Mouse (Mus musculus) G1E-ER4 (cell line): Measurements from ENCODE around the gene Cideb. TPM values are rescaled to one million over a fixed set of nuclear protein-coding genes. Genes with fewer than 3 reads are reported as not detected.

ENCODE experiments used
- GATA1 ChIP-seq: IDR thresholded peaks from one replicate; pipeline ENCODE4 v1.8.0; 2012; ENCODE audit warnings: low read length, inconsistent platforms
- polyA plus RNA-seq: library from polyadenylated mRNA; stranded (reverse); fragments of >175 nt; gene quantifications from 2 replicates; pipeline ENCODE4 v1.2.3, GENCODE M21; 2012

Gene Cideb
- polyA plus RNA-seq, 1 experiment = not detected

DNA sequence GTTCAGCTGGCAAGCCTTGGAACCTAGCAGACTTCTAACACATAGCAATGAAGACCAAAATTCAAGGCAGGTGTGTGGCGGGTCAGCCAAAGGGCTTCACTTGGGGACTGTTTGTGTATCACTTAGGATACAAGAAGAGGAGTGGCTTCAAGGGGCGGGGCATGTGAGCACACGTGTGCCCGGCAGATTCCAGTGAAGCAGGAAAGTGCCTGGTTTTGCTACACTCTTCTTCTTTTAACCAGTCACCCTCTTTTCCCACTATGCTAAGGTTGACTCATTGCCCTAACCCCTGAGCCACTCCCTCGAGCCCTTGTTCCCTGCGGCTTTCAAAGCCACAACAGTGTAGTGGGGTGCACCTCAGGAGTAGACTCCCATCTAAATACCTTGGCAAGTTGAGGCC lies 43.4 kb downstream of the Cideb start:
- TF ChIP-seq GATA1 = no peak

DNA sequence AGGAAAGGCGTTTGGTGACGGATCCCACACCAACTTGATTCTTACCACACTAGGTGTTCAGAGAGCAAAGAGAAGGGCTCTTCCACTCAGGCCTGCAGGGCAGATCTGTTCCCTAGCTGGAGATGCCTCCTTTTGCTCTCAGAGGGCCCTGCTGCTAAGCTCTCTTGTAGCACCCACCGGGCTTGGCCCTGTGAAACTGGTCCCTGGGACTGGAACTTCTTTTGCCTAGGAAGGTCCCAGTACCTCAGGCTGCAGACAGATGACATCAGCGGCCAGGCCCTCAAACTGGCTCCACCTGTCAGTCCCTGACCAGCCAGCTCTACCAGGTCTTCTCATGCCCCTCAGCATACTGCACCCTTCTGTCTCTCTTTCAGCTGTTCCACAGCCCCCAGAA lies 44.5 kb downstream of the Cideb start, which contains the start of gene Tgm1:
Gene Tgm1, minus strand, starts transcription at position 198 of the 394 bp plus-strand sequence.
- no peak for TF ChIP-seq GATA1

DNA sequence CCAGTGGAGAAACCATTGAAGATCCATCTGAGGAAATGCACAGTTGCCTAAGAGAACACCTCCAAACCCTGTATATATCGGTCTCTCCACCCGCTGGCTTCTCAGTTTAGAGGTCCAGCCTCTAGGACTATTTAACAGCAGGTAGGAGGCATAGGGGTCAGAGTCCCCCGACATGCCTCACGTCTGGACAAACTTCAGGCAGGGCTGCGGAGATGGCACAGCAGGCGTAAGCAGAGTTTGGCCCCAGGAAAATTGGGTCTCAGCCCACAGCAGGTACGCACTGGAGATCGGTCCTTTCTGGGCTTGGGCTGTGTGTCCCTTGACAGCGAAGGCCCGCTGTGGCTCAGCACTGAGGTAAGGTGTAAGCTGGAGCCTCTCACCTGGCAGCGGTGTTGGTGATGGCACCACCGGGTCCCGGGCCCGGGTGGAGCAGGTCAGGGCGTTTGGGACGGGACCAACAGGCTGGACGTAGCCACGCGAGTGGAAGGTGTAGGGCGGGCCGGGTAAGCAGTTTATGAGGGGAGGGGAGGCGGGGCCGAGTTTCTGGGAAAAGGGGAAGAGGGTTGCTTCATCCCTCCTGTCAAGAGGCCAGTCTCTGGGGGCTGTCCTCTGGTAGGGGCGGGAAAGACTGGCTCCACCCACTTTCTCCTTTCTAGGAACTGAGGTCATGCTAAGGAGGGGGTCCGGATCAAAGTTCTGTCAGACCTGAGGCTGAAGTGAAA lies 45.1 kb downstream of the Cideb start:
- TF ChIP-seq GATA1 = no peak

DNA sequence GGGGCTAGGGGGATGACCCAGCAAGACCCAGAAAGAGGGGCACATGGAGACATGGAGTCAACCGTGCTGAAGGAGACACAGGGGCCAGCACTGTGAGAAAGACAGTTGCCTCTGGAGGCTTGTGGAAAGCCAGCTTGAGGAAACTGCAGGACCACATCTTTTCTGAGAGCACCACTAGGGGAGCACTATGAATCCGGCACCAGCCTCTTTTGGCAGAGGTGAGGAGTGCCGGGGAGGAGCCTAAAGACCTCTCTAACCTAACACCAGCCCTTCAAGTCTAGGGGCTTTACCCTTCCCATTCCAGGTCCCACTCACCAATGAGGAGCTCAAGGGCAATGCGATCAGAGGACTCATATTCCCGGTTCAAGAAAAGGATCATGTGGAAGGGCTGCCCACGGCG lies 46.5 kb downstream of the Cideb start:
- TF ChIP-seq GATA1 = no peak

DNA sequence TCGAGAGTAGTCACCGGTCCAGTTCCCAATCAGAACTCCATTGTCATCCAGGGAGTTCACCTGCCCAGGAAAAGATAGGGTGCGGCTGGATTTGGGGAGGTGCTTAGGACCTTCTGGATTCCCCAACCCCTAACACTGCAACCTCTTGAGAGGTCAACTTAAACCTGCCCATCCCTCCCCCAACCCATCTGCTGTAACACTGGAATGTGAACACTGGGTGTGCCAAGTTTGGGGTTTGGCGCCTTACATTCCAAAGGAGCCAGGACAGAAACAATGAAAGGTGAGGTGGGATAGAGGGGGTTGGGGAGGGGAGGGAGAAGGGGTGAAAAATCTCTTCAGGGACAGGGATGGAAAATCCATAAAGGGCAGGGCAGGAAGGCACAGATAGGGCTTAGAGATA lies 48.7 kb downstream of the Cideb start:
- no peak for TF ChIP-seq GATA1

DNA sequence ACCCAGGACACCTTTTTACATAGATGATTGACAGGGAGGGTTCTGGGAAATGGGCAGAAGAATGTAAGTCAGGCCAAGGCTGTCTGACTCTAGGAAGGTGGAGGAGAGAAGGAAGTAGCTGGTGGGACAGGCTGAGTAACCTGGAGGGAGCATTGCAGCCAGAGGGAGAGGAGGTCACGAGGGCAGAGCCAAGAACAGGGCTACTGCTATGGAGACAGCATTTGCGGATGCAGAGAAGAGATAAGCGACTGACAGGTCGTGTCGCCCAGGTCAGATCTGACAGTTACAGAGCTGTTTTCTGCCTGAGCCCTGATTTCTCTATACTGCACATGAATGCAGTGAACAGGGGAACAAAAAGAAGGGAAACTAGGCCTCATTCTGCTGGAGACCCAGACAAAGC lies 50.9 kb downstream of the Cideb start:
- TF ChIP-seq GATA1 = no peak

DNA sequence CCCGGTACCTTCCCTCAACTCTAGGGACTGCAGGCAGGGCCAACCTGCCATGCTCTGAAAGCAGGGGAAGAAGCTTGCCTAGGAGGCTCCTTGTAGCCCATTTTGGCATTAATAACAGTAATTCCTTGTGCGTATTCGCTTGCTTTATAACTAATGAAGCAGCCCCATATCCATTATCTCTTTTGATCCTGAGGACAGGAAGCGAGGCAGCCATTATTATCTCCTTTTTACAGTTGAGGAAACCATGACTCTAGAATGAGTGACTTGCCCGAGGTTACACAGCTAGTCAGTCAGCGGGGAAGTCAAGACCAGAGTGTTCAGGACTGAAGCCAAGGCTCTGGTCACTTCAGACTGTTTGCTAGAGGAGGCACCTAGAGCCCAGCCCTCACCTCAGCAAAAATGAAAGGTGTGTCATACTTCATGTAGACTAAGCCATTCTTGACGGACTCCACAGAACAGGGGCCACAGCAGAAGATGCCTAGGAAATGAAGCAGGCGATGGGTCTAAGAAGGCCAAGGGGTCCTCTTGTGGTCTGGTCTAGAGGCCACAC lies 52.1 kb downstream of the Cideb start:
- no peak for TF ChIP-seq GATA1

Other genes with a start within 250 kb of the Cideb start
- 0.09 TPM in 1 of 2 replicates, not detected in the other for gene Cpne6, start 248.0 kb downstream of the Cideb start, polyA plus RNA-seq
- gene Nrl, start 233.5 kb downstream of the Cideb start, polyA plus RNA-seq = not detected in 2 replicates
- gene Pck2, start 218.2 kb downstream of the Cideb start, polyA plus RNA-seq = 36.2 and 48.8 TPM in 2 replicates
- gene Dcaf11, start 198.5 kb downstream of the Cideb start, polyA plus RNA-seq = 39.9 and 43.0 TPM in 2 replicates
- gene A730061H03Rik, start 198.1 kb downstream of the Cideb start, polyA plus RNA-seq = 0.41 TPM in 1 of 2 replicates, not detected in the other
- gene Fitm1, start 182.8 kb downstream of the Cideb start, polyA plus RNA-seq = not detected in 2 replicates
- gene Psme1, start 180.3 kb downstream of the Cideb start, polyA plus RNA-seq = 110 and 154 TPM in 2 replicates
- gene Emc9, start 173.2 kb downstream of the Cideb start, polyA plus RNA-seq = 21.8 and 22.3 TPM in 2 replicates
- 36.7 and 49.5 TPM in 2 replicates for gene Psme2, start 167.3 kb downstream of the Cideb start, polyA plus RNA-seq
- 27.7 and 31.5 TPM in 2 replicates for gene Rnf31, start 166.8 kb downstream of the Cideb start, polyA plus RNA-seq
- gene Irf9, start 154.9 kb downstream of the Cideb start, polyA plus RNA-seq = 18.0 and 38.7 TPM in 2 replicates
- 51.2 and 93.7 TPM in 2 replicates for gene Rec8, start 140.4 kb downstream of the Cideb start, polyA plus RNA-seq
- gene Ipo4, start 122.5 kb downstream of the Cideb start, polyA plus RNA-seq = 50.5 and 123 TPM in 2 replicates
- 3.7 TPM in 1 of 2 replicates, not detected in the other for gene Gm49378, start 120.6 kb downstream of the Cideb start, polyA plus RNA-seq
- gene Tm9sf1, start 114.7 kb downstream of the Cideb start, polyA plus RNA-seq = 14.7 and 17.9 TPM in 2 replicates
- 0.24 TPM in 2 replicates for gene Tssk4, start 108.3 kb downstream of the Cideb start, polyA plus RNA-seq
- 13.0 and 22.6 TPM in 2 replicates for gene Mdp1, start 98.0 kb downstream of the Cideb start, polyA plus RNA-seq
- 24.5 and 33.3 TPM in 2 replicates for gene Gmpr2, start 86.5 kb downstream of the Cideb start, polyA plus RNA-seq
- 115 and 142 TPM in 2 replicates for gene Nedd8, start 86.3 kb downstream of the Cideb start, polyA plus RNA-seq
- gene Tinf2, start 76.6 kb downstream of the Cideb start, polyA plus RNA-seq = 44.5 and 52.2 TPM in 2 replicates
- 7.5 and 9.0 TPM in 2 replicates for gene Tgm1, start 44.5 kb downstream of the Cideb start, polyA plus RNA-seq
- 19.2 and 26.8 TPM in 2 replicates for gene Rabggta, start 36.2 kb downstream of the Cideb start, polyA plus RNA-seq
- 2.0 and 3.8 TPM in 2 replicates for gene Dhrs1, start 12.8 kb downstream of the Cideb start, polyA plus RNA-seq
- 49.1 and 80.2 TPM in 2 replicates for gene Nop9, start 12.8 kb downstream of the Cideb start, polyA plus RNA-seq
- gene Ltb4r2, start 3.0 kb upstream of the Cideb start, polyA plus RNA-seq = not detected in 2 replicates
- 0.21 TPM in 1 of 2 replicates, not detected in the other for gene Ltb4r1, start 7.5 kb upstream of the Cideb start, polyA plus RNA-seq
- gene Adcy4, start 25.6 kb upstream of the Cideb start, polyA plus RNA-seq = 0.01 and 0.06 TPM in 2 replicates
- gene Ripk3, start 30.4 kb upstream of the Cideb start, polyA plus RNA-seq = 0.28 and 0.29 TPM in 2 replicates
- gene Nfatc4, start 64.7 kb upstream of the Cideb start, polyA plus RNA-seq = 0.04 TPM in 1 of 2 replicates, not detected in the other
- gene Nynrin, start 95.6 kb upstream of the Cideb start, polyA plus RNA-seq = 0.05 and 0.06 TPM in 2 replicates
- 0.08 and 0.09 TPM in 2 replicates for gene Cbln3, start 125.9 kb upstream of the Cideb start, polyA plus RNA-seq
- 15.0 and 15.8 TPM in 2 replicates for gene Khnyn, start 126.5 kb upstream of the Cideb start, polyA plus RNA-seq
- not detected in 2 replicates for gene Sdr39u1, start 141.8 kb upstream of the Cideb start, polyA plus RNA-seq
- gene Cma1, start 186.2 kb upstream of the Cideb start, polyA plus RNA-seq = not detected in 2 replicates
- not detected in 2 replicates for gene Cma2, start 192.5 kb upstream of the Cideb start, polyA plus RNA-seq